Mouse (Mus musculus) lung, embryonic 16.5 days (tissue): ENCODE results near the gene Fbxo3. TPM values are rescaled to one million over a fixed set of nuclear protein-coding genes. Genes with fewer than 3 reads are reported as not detected.

Experiments used
- polyA plus RNA-seq: library from polyadenylated mRNA; unstranded; fragments of >200 nt; fragmentation: Nextera tagmentation; extraction: Ambion mirVana; gene quantifications from 2 replicates; pipeline ENCODE4 v1.2.1, GENCODE M21; 2015

The Fbxo3 gene
- polyA plus RNA-seq, 1 experiment from 2014 or later: 63.6 TPM

Other genes starting within 250 kb of the Fbxo3 start
- 265 and 302 TPM in 2 replicates for gene Caprin1, start 230.1 kb upstream of the Fbxo3 start, polyA plus RNA-seq
- 27.1 and 31.6 TPM in 2 replicates for gene Lmo2, start 69.7 kb upstream of the Fbxo3 start, polyA plus RNA-seq
- gene 4931422A03Rik, start 640 bp downstream of the Fbxo3 start, polyA plus RNA-seq: 1.9 and 2.9 TPM in 2 replicates
- not detected in 2 replicates for gene Gm10912, start 38.1 kb downstream of the Fbxo3 start, polyA plus RNA-seq
- not detected in 2 replicates for gene Gm10799, start 40.8 kb downstream of the Fbxo3 start, polyA plus RNA-seq
- gene Cd59b, start 42.1 kb downstream of the Fbxo3 start, polyA plus RNA-seq: 6.7 and 9.7 TPM in 2 replicates
- 27.8 and 28.3 TPM in 2 replicates for gene Cd59a, start 68.1 kb downstream of the Fbxo3 start, polyA plus RNA-seq
- not detected in 2 replicates for gene A930018P22Rik, start 95.0 kb downstream of the Fbxo3 start, polyA plus RNA-seq